Mouse (Mus musculus): ENCODE measurements at regions not wholly inside any gene's neighbourhood (a gene's known extent, or its start where the extent isn't known, plus 50 kb on each side); places are given as distances from the start of the nearest gene placed in this dataset.

DNA sequence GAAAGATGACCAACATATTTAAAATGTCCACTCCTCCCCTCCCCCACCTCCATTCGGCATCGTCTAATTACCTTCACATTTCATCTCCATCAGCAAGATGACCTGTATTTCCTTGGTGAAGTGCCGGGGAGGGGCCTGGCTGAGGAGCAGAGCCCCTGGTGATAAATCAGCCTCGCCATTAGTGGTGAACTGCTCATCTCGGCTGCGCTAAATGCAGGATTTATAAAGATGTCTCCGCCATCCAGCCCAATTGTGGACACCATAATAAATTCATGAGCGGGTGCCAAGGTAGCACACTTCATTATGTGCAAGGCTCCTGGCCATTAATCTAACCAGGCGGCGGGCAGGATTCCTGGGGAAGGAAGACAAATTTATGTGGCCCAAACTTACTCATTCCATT lies 104.4 kb upstream of the Irx6 start:
- no peaks in the 10 kb centered on the region for H3K4me1 ChIP-seq (ENCODE audit: control insufficient read depth, insufficient read depth, low read length)
- no peak overlapping the region for H3K4me3 ChIP-seq (ENCODE audit: low read depth, low read length)
- H3K36me3 ChIP-seq (ENCODE audit: control insufficient read depth, insufficient read depth, low read length, poor library complexity, severe bottlenecking), result no peaks in the 10 kb centered on the region
- no peak for TF ChIP-seq EP300 (IDR thresholded peaks at IDR 0.05; ENCODE audit: insufficient read depth, low read depth, low read length)
- no peak overlapping the region for H3K9ac ChIP-seq (ENCODE audit: low read depth, poor library complexity, severe bottlenecking)
- no peak overlapping the region for H3K27ac ChIP-seq (ENCODE audit: insufficient read depth, low read length)
- H3K27me3 ChIP-seq (ENCODE audit: control insufficient read depth, insufficient read depth, low read length, poor library complexity, severe bottlenecking), result no peaks in the 10 kb centered on the region; the same call in 1 of the 2 replicates
- no peaks in the 10 kb centered on the region for H3K9me3 ChIP-seq (replicated peaks; ENCODE audit: control insufficient read depth, insufficient read depth, low read length, poor library complexity, severe bottlenecking)

DNA sequence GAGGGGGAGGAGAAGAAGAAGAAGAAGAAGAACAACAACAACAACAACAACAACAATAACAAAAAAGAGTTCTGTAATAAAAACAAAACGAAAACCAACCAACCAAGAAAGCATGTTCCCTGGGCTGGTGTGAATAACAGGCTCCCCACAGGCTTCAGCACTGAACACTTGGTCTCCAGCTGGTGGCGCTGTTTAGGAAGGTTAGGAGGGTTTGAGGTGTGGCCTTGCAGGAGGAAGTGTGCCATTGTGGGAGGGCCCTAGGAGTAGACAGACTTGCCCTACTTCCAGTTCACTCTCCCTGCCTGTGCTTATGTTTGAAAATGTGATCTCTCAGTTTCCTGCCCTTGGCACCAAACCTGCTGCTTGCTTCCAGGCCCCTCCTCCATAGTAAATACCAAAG lies 94.6 kb upstream of the Irx6 start:
- H3K36me3 ChIP-seq (ENCODE audit: control insufficient read depth, insufficient read depth, low read length, poor library complexity, severe bottlenecking), result no peaks in the 10 kb centered on the region
- H3K4me3 ChIP-seq (ENCODE audit: low read depth, low read length), result no peak overlapping the region
- H3K27ac ChIP-seq (ENCODE audit: insufficient read depth, low read length), result no peak overlapping the region
- H3K9me3 ChIP-seq (replicated peaks; ENCODE audit: control insufficient read depth, insufficient read depth, low read length, poor library complexity, severe bottlenecking), result no peaks in the 10 kb centered on the region
- H3K27me3 ChIP-seq (ENCODE audit: control insufficient read depth, insufficient read depth, low read length, poor library complexity, severe bottlenecking), result no peaks in the 10 kb centered on the region
- H3K4me1 ChIP-seq (ENCODE audit: control insufficient read depth, insufficient read depth, low read length), result no peaks in the 10 kb centered on the region
- no peak for TF ChIP-seq EP300 (IDR thresholded peaks at IDR 0.05; ENCODE audit: insufficient read depth, low read depth, low read length)
- TF ChIP-seq CTCF (IDR thresholded peaks at IDR 0.05; ENCODE audit: low read depth, low read length), result peak; percentile 45
- TF ChIP-seq POLR2A (IDR thresholded peaks at IDR 0.05; ENCODE audit: insufficient read depth, low read length), result no peak
- no peak overlapping the region for H3K9ac ChIP-seq (ENCODE audit: low read depth, poor library complexity, severe bottlenecking)

DNA sequence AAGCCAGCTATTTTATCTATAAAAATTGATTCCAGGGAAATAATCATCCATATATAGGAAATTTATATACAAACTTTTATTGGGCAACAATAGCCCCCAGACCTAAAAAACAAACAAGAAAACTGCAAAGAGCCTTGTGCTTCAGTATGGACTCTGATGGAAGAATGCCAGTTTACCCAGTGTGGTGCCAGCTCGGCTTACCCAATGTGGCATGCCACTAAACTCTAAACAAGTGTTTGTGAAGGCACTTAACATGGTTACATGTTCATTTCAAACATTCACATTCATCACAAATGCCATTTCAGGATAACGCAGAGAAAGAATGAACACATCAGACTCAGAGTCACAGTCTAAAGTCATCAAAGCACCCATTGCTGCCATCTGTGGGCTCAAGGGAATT lies 93.0 kb upstream of the Irx6 start:
- Histone ChIP-seq H3K27ac (ENCODE audit: insufficient read depth, low read length) (no peak overlapping the region), H3K4me1 (ENCODE audit: control insufficient read depth, insufficient read depth, low read length) (no peaks in the 10 kb centered on the region), H3K9ac (ENCODE audit: low read depth, poor library complexity, severe bottlenecking) (no peak overlapping the region), H3K4me3 (ENCODE audit: low read depth, low read length) (no peak overlapping the region), H3K9me3 (replicated peaks; ENCODE audit: control insufficient read depth, insufficient read depth, low read length, poor library complexity, severe bottlenecking) (no peaks in the 10 kb centered on the region), H3K27me3 (ENCODE audit: control insufficient read depth, insufficient read depth, low read length, poor library complexity, severe bottlenecking) (no peaks in the 10 kb centered on the region), H3K36me3 (ENCODE audit: control insufficient read depth, insufficient read depth, low read length, poor library complexity, severe bottlenecking) (no peaks in the 10 kb centered on the region)
- no peak for TF ChIP-seq CTCF (IDR thresholded peaks at IDR 0.05; ENCODE audit: low read depth, low read length)
- TF ChIP-seq POLR2A (IDR thresholded peaks at IDR 0.05; ENCODE audit: insufficient read depth, low read length), result no peak
- TF ChIP-seq EP300 (IDR thresholded peaks at IDR 0.05; ENCODE audit: insufficient read depth, low read depth, low read length), result no peak

DNA sequence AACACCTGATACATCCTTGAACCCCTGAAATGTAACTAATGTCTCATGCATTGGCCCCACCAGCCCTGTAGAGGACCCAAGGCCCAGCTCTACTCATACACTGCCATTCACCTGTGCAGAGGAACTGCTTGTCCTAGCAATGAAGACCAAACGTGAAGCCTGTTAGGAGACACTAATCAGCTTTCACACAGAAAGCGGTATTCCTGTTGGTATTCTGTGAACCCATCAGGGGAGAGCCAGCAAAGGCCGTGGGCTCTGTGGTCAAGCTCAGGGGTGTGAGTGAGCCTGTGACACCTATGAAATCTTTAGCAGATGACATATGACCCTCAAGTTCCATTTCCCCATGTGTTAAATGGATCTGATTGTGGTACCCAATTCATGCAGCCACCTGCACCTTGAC lies 73.3 kb upstream of the Irx6 start:
- no peak overlapping the region for H3K27ac ChIP-seq (ENCODE audit: insufficient read depth, low read length)
- no peaks in the 10 kb centered on the region for H3K9me3 ChIP-seq (replicated peaks; ENCODE audit: control insufficient read depth, insufficient read depth, low read length, poor library complexity, severe bottlenecking)
- no peak overlapping the region for H3K9ac ChIP-seq (ENCODE audit: low read depth, poor library complexity, severe bottlenecking)
- no peaks in the 10 kb centered on the region for H3K36me3 ChIP-seq (ENCODE audit: control insufficient read depth, insufficient read depth, low read length, poor library complexity, severe bottlenecking)
- no peaks in the 10 kb centered on the region for H3K4me1 ChIP-seq (ENCODE audit: control insufficient read depth, insufficient read depth, low read length)
- H3K27me3 ChIP-seq (ENCODE audit: control insufficient read depth, insufficient read depth, low read length, poor library complexity, severe bottlenecking), result no peaks in the 10 kb centered on the region; the same call in 1 of the 2 replicates
- no peak for TF ChIP-seq CTCF (IDR thresholded peaks at IDR 0.05; ENCODE audit: low read depth, low read length)
- no peak for TF ChIP-seq EP300 (IDR thresholded peaks at IDR 0.05; ENCODE audit: insufficient read depth, low read depth, low read length)
- TF ChIP-seq POLR2A (IDR thresholded peaks at IDR 0.05; ENCODE audit: insufficient read depth, low read length), result no peak
- H3K4me3 ChIP-seq (ENCODE audit: low read depth, low read length), result no peak overlapping the region

- no peak overlapping the region for H3K4me3 ChIP-seq (ENCODE audit: low read depth, low read length)
- no peak overlapping the region for H3K9ac ChIP-seq (ENCODE audit: low read depth, poor library complexity, severe bottlenecking)
- no peak for TF ChIP-seq POLR2A (IDR thresholded peaks at IDR 0.05; ENCODE audit: insufficient read depth, low read length)
- H3K36me3 ChIP-seq (ENCODE audit: control insufficient read depth, insufficient read depth, low read length, poor library complexity, severe bottlenecking), result no peaks in the 10 kb centered on the region
- H3K27ac ChIP-seq (ENCODE audit: insufficient read depth, low read length), result no peak overlapping the region
- no peaks in the 10 kb centered on the region for H3K4me1 ChIP-seq (ENCODE audit: control insufficient read depth, insufficient read depth, low read length)
- no peaks in the 10 kb centered on the region for H3K9me3 ChIP-seq (replicated peaks; ENCODE audit: control insufficient read depth, insufficient read depth, low read length, poor library complexity, severe bottlenecking)
- no peaks in the 10 kb centered on the region; the same call in 1 of the 2 replicates for H3K27me3 ChIP-seq (ENCODE audit: control insufficient read depth, insufficient read depth, low read length, poor library complexity, severe bottlenecking)
These were observed 71.1 kb upstream of the Irx6 start for GRCm38 (mm10) chr8:92602973-92603372.

DNA sequence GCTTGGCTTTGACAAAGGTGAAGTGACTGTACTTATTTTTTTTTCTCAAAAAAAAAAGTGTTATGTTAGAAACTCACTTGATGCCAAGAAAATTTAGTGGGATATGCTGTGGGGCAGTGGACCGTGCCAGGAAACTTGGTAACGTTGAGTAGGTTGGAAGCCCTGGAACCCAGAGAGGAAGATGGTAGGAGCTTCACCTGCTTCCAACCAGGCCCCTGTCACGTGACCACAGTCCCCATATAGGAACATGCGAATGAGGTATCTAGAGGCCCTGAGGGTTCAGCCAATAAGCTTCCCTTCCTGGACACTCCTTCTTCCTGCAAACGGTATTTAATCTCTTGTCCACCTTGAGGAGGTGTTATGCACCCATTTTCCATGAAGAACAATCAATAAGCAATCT lies 68.5 kb upstream of the Irx6 start:
- Histone ChIP-seq H3K4me1 (ENCODE audit: control insufficient read depth, insufficient read depth, low read length) (no peaks in the 10 kb centered on the region), H3K36me3 (ENCODE audit: control insufficient read depth, insufficient read depth, low read length, poor library complexity, severe bottlenecking) (no peaks in the 10 kb centered on the region), H3K4me3 (ENCODE audit: low read depth, low read length) (no peak overlapping the region), H3K27ac (ENCODE audit: insufficient read depth, low read length) (no peak overlapping the region), H3K27me3 (ENCODE audit: control insufficient read depth, insufficient read depth, low read length, poor library complexity, severe bottlenecking) (no peaks in the 10 kb centered on the region; the same call in 1 of the 2 replicates), H3K9ac (ENCODE audit: low read depth, poor library complexity, severe bottlenecking) (no peak overlapping the region), H3K9me3 (replicated peaks; ENCODE audit: control insufficient read depth, insufficient read depth, low read length, poor library complexity, severe bottlenecking) (no peaks in the 10 kb centered on the region)
- no peak for TF ChIP-seq EP300 (IDR thresholded peaks at IDR 0.05; ENCODE audit: insufficient read depth, low read depth, low read length)
- TF ChIP-seq CTCF (IDR thresholded peaks at IDR 0.05; ENCODE audit: low read depth, low read length), result no peak
- TF ChIP-seq POLR2A (IDR thresholded peaks at IDR 0.05; ENCODE audit: insufficient read depth, low read length), result no peak
